Mouse (Mus musculus): ENCODE results near the gene Becn1.
A peak's percentile ranks its signal among the peaks of the same experiment; 100 is the strongest.

Becn1 gene

GRCm38 (mm10) chr11:101245855-101246701, 56.0 kb downstream of the Becn1 start, which contains the start of gene Ramp2:
Gene Ramp2, plus strand, starts transcription at chr11:101246028.
- DNase-seq (ENCODE audit: extremely low spot score, low spot score) = peak; percentile 72

GRCm38 (mm10) chr11:101245071-101245470, 57.0 kb downstream of the Becn1 start:
- DNase-seq (ENCODE audit: extremely low spot score, low spot score) = peak; percentile 58

- DNase-seq (ENCODE audit: extremely low spot score, low spot score) = no peak
These were observed 63.9 kb downstream of the Becn1 start for GRCm38 (mm10) chr11:101238071-101238647.

- DNase-seq (ENCODE audit: extremely low spot score, low spot score) = no peak
These were observed 65.3 kb downstream of the Becn1 start for GRCm38 (mm10) chr11:101236782-101237181.
